Mouse (Mus musculus) kidney, postnatal 0 days (tissue): ENCODE results near the gene Dmpk. TPM values are rescaled to one million over a fixed set of nuclear protein-coding genes. Genes with fewer than 3 reads are reported as not detected.

Experiments
- ATAC-seq: fragments of 200-750 bp; cut with Nextera tagmentation; replicated peaks from 2 replicates; pipeline ENCODE4 v1.8.0; 2017; ENCODE audit warnings: low read depth, moderate number of reproducible peaks, moderate TSS enrichment, moderate library complexity; ENCODE audit not compliant: low FRiP score
- DNase-seq: peaks from one replicate; pipeline ENCODE4 v3.0.0-alpha.2; 2016; ENCODE audit warnings: low spot score
- H3K27ac ChIP-seq: fragments of 300-500 bp; sonication (generic); 2 replicates; pipeline ENCODE4 v1.5.1; 2014; ENCODE audit warnings: mild to moderate bottlenecking
- H3K27me3 ChIP-seq: fragments of 300-500 bp; sonication (generic); 2 replicates; pipeline ENCODE4 v1.6.1; 2014; ENCODE audit warnings: low read length, mixed read lengths; ENCODE audit not compliant: insufficient read depth
- H3K36me3 ChIP-seq: fragments of 300-500 bp; sonication (generic); 2 replicates; pipeline ENCODE4 v1.6.1; 2014; ENCODE audit warnings: low read length, mixed read lengths; ENCODE audit not compliant: insufficient read depth
- H3K4me1 ChIP-seq: fragments of 300-500 bp; sonication (generic); replicated peaks from 2 replicates; pipeline ENCODE4 v1.6.1; 2014; ENCODE audit warnings: antibody characterized with exemption, low read length, mixed read lengths; ENCODE audit not compliant: insufficient read depth
- H3K4me2 ChIP-seq: fragments of 300-500 bp; sonication (generic); 2 replicates; pipeline ENCODE4 v1.6.1; 2014; ENCODE audit warnings: mild to moderate bottlenecking, low read length, moderate library complexity, mixed read lengths
- H3K4me3 ChIP-seq: fragments of 300-500 bp; sonication (generic); replicated peaks from 2 replicates; pipeline ENCODE4 v1.5.1; 2014; ENCODE audit warnings: low read depth, low read length
- H3K9ac ChIP-seq: fragments of 300-500 bp; sonication (generic); 2 replicates; pipeline ENCODE4 v1.6.1; 2014; ENCODE audit warnings: low read depth, low read length
- H3K9me3 ChIP-seq: fragments of 300-500 bp; sonication (generic); replicated peaks from 2 replicates; pipeline ENCODE4 v1.6.1; 2016; ENCODE audit warnings: low read length, inconsistent platforms, mixed read lengths
- CTCF ChIP-seq: IDR thresholded peaks from 2 replicates; pipeline ENCODE4 v1.5.1; 2016; ENCODE audit warnings: antibody characterized with exemption, low read depth, mild to moderate bottlenecking, moderate library complexity
- WGBS: fragments of 180-500 bp; shearing (Covaris S2); extraction: QIAGEN DNeasy Blood & Tissue Kit; methylation state at CpG from one replicate; pipeline ENCODE4 v1.1.7; 2014; 5-methylcytosine and 5-hydroxymethylcytosine counted together
- polyA plus RNA-seq: library from polyadenylated mRNA; unstranded; fragments of >200 nt; fragmentation: Nextera tagmentation; extraction: Ambion mirVana; gene quantifications from 2 replicates; pipeline ENCODE4 v1.2.1, GENCODE M21; 2015

Dmpk gene
- polyA plus RNA-seq, 1 experiment from 2014 or later = 11.6 TPM

DNA sequence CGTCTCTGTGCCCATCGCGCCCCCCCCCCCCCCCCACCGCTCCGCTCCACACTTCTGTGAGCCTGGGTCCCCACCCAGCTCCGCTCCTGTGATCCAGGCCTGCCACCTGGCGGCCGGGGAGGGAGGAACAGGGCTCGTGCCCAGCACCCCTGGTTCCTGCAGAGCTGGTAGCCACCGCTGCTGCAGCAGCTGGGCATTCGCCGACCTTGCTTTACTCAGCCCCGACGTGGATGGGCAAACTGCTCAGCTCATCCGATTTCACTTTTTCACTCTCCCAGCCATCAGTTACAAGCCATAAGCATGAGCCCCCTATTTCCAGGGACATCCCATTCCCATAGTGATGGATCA is 9.5 kb downstream of the Dmpk start:
- H3K4me1 ChIP-seq = peaks cover 20% of the 10 kb centered on the region
- H3K27me3 ChIP-seq = no peaks in the 10 kb centered on the region
- H3K27ac ChIP-seq = peak overlapping the region; percentile 55
- no peaks in the 10 kb centered on the region for H3K9me3 ChIP-seq
- ATAC-seq = peak; percentile 56
- H3K9ac ChIP-seq = peak overlapping the region; percentile 25; the same call in 1 of the 2 replicates
- peak; percentile 82 for DNase-seq
- H3K4me2 ChIP-seq = peak overlapping the region; percentile 92
- WGBS = 1% methylated on average over 12 of the region's 15 CpGs
- peak; percentile 87 for TF ChIP-seq CTCF
- H3K4me3 ChIP-seq = peak overlapping the region; percentile 76
- H3K36me3 ChIP-seq = peaks cover 6% of the 10 kb centered on the region; the same call in 1 of the 2 replicates

DNA sequence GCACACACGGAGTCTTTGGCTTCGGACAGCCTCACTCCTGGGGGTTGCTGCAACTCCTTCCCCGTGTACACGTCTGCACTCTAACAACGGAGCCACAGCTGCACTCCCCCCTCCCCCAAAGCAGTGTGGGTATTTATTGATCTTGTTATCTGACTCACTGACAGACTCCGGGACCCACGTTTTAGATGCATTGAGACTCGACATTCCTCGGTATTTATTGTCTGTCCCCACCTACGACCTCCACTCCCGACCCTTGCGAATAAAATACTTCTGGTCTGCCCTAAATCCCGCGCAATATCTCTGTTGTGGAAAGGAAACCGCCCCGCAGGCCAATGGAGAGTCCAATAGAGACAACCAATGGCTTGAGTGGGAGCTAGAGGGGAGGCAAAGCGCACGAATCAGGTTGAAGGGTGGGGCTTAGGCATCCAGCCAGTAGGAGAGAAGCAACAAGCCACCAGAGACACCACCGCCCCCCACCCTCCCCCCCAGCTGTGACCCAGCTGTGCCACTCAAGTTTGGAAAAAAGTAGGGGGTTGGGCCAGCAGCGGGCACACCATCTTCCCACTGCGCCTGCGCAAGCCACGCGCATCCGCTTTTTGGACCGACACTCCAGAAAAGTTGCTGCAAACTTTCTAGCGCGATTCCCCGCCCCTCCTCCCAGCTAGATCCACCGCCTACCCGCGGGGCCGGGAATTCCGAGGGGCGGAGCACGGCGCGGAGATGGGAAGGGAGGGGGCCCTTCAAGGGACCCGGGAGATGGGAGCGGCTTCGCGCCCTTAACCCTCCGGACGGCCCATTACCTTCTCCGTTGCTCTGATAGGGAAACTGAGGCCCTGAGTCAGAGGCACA is 10.1 kb downstream of the Dmpk start:
- H3K36me3 ChIP-seq = 0 out of 2 replicates have a peak, but pooled peaks cover 4% of the 10 kb centered on the region
- DNase-seq (peak; percentile 99), ATAC-seq (peak; percentile 80)
- H3K4me1 ChIP-seq = peaks cover 20% of the 10 kb centered on the region
- peak overlapping the region; percentile 96 for H3K27ac ChIP-seq
- no peaks in the 10 kb centered on the region for H3K9me3 ChIP-seq
- no peaks in the 10 kb centered on the region for H3K27me3 ChIP-seq
- peak overlapping the region; percentile 76 for H3K4me3 ChIP-seq
- no peak for TF ChIP-seq CTCF
- H3K4me2 ChIP-seq = peak overlapping the region; percentile 92
- peak overlapping the region; percentile 86 for H3K9ac ChIP-seq
- under 1% methylated on average over 45 of the region's 45 CpGs for WGBS

DNA sequence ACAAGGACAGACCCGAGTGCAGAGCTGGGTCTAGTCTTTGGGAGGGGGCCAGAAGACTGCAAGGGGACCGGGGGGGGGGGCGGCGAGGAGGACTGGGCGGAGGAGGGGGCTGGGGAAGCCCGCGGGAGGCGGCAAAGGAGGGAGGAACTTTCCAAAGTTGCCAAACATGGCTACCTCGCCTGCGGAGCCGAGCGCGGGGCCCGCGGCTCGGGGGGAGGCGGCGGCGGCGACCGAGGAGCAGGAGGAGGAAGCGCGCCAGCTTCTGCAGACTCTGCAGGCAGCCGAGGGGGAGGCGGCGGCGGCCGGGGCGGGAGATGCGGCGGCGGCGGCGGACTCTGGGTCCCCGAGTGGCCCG is 10.8 kb downstream of the Dmpk start, which contains the start of gene Six5:
Gene Six5, plus strand, starts transcription at position 124 of the 355 bp plus-strand sequence.
- no peak for TF ChIP-seq CTCF
- H3K4me3 ChIP-seq = peak within 1 kb of the TSS; percentile 76
- H3K4me1 ChIP-seq = peaks cover 20% of the 10 kb centered on the region
- H3K36me3 ChIP-seq = 0 out of 2 replicates have a peak, but pooled peaks cover 4% of the 10 kb centered on the region
- whole genome bisulfite sequencing = 0% methylated on average over 29 of the region's 36 CpGs
- no peak for DNase-seq
- no peaks in the 10 kb centered on the region for H3K27me3 ChIP-seq
- ATAC-seq = no peak
- H3K9me3 ChIP-seq = no peaks in the 10 kb centered on the region
- H3K4me2 ChIP-seq = peak within 1 kb of the TSS; percentile 92
- H3K9ac ChIP-seq = peak within 1 kb of the TSS; percentile 86
- H3K27ac ChIP-seq = peak within 1 kb of the TSS; percentile 96

DNA sequence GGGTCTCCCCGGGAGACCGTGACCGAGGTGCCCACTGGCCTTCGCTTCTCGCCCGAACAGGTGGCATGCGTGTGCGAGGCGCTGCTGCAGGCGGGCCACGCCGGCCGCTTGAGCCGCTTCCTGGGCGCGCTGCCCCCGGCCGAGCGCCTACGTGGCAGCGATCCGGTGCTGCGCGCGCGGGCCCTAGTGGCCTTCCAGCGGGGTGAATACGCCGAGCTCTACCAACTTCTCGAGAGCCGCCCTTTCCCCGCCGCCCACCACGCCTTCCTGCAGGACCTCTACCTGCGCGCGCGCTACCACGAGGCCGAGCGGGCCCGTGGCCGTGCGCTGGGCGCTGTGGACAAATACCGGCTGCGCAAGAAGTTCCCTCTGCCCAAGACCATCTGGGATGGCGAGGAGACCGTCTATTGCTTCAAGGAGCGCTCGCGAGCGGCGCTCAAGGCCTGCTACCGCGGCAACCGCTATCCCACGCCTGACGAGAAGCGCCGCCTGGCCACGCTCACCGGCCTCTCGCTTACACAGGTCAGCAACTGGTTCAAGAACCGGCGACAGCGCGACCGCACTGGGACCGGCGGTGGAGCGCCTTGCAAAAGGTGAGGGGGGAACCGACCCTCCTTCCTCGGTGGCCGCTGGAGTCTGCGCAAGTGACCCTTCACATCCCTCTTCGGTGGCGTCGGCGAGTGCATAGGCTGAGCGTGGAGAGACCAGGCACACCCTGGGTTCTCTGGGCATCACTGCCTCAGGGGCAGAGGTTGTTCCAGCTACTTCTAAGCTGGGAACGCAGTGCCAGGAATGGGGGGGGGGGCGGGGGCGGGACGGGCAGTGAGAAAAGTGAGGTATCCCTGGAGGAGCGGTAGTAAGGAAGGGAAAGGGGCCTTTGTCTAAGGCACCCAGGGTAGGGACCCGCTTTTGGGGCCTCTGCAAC is 11.4 kb downstream of the Dmpk start:
- Histone ChIP-seq H3K4me3 (peak overlapping the region; percentile 76), H3K4me1 (peaks cover 20% of the 10 kb centered on the region), H3K9ac (peak overlapping the region; percentile 86), H3K27ac (peak overlapping the region; percentile 96), H3K4me2 (peak overlapping the region; percentile 92), H3K36me3 (0 out of 2 replicates have a peak, but pooled peaks cover 4% of the 10 kb centered on the region), H3K27me3 (no peaks in the 10 kb centered on the region), H3K9me3 (no peaks in the 10 kb centered on the region)
- DNase-seq (peak; percentile 65), ATAC-seq (no peak)
- TF ChIP-seq CTCF = no peak
- under 1% methylated on average over 78 of the region's 87 CpGs for WGBS

DNA sequence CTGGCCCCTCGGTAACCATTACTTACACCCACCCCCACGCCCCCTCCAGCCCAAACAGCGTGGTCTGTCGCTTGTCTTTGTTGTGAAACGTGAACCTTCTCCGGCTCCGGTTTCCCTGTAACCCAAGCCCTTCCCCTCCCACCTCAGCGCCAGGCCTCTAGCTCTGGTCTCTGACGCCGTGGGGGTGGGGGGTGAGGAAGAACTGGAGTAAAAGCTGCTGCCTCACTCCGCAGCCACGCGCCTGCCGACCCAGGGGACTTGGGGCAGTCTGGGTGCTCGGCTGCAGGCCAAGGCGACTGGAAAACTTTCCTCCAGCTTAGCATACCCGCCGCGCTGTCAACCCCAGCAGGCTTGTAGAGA is 12.1 kb downstream of the Dmpk start:
- TF ChIP-seq CTCF = no peak
- H3K9ac ChIP-seq = peak overlapping the region; percentile 86
- H3K36me3 ChIP-seq = 0 out of 2 replicates have a peak, but pooled peaks cover 3% of the 10 kb centered on the region
- no peaks in the 10 kb centered on the region for H3K27me3 ChIP-seq
- under 1% methylated on average over 17 of the region's 19 CpGs for WGBS
- peak overlapping the region; percentile 76 for H3K4me3 ChIP-seq
- peaks cover 20% of the 10 kb centered on the region for H3K4me1 ChIP-seq
- peak overlapping the region; percentile 92 for H3K4me2 ChIP-seq
- ATAC-seq (0 out of 2 replicates have a peak, but pooled peaks have one; percentile 4), DNase-seq (peak; percentile 91)
- H3K27ac ChIP-seq = peak overlapping the region; percentile 96
- H3K9me3 ChIP-seq = no peaks in the 10 kb centered on the region

DNA sequence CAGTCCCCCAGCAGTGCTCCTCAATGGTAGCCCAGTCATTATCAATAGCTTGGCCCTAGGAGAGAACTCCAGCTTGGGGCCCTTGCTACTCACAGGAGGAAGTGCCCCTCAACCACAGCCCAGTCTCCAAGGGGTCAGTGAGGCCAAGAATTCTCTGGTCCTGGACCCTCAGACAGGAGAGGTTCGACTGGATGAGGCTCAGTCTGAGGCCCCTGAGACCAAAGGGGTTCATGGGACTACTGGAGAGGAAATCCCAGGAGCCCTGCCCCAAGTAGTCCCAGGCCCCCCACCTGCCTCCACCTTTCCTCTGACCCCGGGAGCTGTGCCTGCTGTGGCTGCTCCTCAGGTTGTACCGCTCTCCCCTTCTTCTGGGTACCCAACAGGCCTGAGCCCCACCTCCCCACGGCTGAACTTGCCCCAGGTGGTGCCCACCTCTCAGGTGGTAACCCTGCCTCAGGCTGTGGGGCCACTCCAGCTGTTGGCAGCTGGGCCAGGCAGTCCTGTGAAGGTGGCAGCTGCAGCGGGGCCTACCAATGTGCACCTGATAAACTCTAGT is 12.8 kb downstream of the Dmpk start:
- H3K4me3 ChIP-seq = peak overlapping the region; percentile 76
- DNase-seq = no peak
- WGBS = 50% methylated on average over 5 of the region's 5 CpGs

More for the DNA sequence above, 12.8 kb downstream of the Dmpk start:
- 0 out of 2 replicates have a peak overlapping the region, but pooled peaks have one; percentile 96 for H3K27ac ChIP-seq
- H3K9me3 ChIP-seq = no peaks in the 10 kb centered on the region
- peak overlapping the region; percentile 92 for H3K4me2 ChIP-seq
- TF ChIP-seq CTCF = no peak
- H3K4me1 ChIP-seq = peaks cover 20% of the 10 kb centered on the region
- H3K36me3 ChIP-seq = no peaks in the 10 kb centered on the region
- H3K27me3 ChIP-seq = no peaks in the 10 kb centered on the region
- no peak for ATAC-seq
- peak overlapping the region; percentile 86; the same call in 1 of the 2 replicates for H3K9ac ChIP-seq
